Mouse (Mus musculus): ENCODE measurements around the gene Supt20.

Supt20 gene

DNA sequence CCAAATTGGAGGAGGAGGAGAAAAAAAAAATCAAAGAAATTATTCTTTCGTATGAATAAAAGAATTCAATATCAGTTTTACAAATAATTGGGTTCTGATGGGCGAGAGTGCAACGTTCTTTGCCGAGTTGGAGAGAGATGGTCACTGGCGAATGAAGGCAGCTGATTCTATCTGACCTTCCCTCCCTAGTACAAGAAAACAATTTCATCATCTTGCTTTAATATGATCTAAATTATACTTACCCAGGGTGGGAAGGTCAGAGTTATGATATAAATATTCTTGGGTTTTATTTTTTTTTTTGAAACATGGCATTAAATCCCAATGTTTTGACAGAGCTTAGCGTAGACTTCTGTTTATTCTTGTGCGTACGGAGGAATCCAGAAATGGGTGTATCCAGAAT lies 64.8 kb downstream of the Supt20 start:
- no peak for DNase-seq

- no peak for DNase-seq
These were observed 66.6 kb downstream of the Supt20 start for GRCm38 (mm10) chr3:54759211-54759610.

DNA sequence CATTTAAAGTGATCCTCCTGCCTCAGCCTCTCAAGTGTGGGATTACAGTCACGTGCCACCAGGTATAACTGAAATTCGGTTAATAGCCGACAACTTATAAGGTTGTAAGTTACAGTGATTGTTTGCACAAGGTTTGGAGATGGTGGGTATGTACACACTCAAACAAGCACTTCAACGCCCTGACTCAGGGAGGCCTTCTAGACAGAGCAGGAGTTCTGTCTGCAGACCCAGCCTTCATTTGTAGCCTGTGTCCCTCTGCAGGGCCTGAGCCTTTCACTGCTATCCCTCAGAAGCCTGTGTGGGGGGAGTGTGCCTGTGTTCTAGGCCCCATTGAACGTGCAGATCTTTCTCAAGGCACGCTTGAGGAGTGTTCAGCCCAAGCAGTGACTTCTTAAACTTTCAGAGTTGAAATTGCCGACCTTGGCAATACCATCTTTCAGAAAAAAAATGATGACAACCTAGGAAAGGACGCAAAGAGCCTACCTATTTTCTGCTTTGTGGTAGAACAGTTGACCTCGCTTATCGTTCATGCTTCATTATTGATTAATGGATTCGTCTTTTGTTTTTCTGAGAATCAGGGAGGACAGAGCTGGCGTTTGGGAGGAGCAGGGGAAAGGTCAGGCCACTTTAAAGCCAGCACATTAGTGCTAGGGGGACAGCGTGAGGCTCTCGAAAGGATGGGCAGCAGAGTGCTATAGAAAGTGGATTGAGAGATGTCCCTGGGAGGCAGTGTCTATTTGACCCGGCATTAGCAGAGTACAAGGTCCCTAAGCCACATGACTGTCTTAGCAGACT lies 67.9 kb downstream of the Supt20 start:
- DNase-seq: no peak

GRCm38 (mm10) chr3:54761258-54761657 lies 68.7 kb downstream of the Supt20 start:
- no peak for DNase-seq

DNA sequence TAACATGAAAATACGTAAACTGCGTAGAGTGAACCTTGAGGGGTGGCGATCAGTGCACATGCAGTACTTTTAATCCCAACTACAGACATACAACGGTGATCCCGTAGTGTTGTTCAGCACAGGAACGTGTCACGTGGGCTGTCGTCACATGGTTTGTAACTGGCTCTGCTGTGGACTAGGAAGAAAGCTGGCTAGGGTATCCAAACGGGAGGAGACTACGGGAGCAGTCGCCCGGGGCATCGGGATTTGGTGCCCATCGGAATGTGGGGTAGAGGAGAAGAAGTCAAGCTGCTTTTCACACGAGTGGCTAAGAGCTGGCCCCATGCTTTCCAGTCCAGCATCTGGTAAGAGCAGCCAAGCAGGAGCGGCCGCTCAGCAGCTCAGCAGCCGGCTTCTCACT lies 71.8 kb downstream of the Supt20 start:
- DNase-seq: peak; percentile 31 to 45

- DNase-seq: peak; percentile 20 to 24
These were observed 72.9 kb downstream of the Supt20 start for GRCm38 (mm10) chr3:54765521-54765920.

DNA sequence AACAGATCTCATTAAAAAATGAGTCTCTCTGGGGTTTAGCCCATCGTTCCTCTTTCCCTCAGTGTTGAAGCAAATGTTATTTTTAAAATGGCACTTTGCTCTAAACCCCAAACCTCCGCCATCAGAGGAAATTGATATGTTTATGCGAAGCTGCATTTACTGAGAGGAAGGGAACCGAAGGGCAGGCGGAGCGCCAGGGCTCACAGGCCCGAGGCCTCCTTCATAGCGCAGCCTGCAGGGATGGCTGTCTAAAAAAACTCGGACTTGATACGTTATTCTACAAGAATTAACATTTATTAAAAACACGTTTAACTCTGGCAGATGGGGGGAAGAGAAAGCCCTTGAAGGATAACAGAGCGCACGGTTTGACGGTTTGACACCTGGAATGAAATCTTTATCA lies 73.4 kb downstream of the Supt20 start:
- no peak for DNase-seq

DNA sequence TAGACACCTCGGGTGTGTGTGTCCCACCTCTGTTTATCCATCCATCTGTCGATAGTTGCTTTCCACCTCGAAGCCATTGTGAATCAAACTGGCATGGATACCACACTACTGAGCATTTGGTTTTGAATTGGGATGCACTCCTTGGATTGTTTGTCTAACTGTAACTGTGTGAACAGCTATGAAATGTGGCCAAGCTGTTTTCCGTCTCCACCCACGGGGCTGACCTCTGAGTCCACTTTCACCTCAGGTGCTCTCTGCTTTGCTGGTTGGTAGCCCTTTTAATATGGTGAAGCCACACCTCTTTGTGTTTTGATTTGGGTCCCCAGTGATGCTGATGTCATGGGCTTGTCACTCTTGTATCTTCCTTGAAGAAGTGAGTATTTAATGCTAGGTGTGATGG lies 74.2 kb downstream of the Supt20 start:
- no peak for DNase-seq

- DNase-seq: no peak
These were observed 76.0 kb downstream of the Supt20 start for GRCm38 (mm10) chr3:54768592-54768991.

- DNase-seq: no peak
These were observed 77.0 kb downstream of the Supt20 start for GRCm38 (mm10) chr3:54769349-54770275.

DNA sequence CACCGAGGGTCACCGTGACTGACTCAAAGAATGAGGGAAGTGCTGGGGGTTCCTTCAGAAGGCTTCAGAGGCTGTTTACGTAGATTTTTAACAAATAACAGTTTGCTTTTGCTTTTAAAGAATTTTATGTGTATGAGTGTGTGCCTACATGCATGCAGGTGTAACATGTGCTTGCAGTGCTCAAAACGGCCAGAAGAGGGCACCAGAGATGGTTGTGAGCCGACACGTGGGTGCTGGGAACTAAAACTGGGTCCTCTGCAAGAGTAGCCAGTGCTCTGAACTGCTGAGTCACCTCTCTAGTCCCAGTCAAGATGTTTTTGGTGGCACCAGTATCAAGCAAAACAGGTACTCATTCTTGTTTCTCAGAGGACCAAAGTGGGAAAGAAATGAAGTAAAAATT lies 81.0 kb downstream of the Supt20 start:
- no peak for DNase-seq

DNA sequence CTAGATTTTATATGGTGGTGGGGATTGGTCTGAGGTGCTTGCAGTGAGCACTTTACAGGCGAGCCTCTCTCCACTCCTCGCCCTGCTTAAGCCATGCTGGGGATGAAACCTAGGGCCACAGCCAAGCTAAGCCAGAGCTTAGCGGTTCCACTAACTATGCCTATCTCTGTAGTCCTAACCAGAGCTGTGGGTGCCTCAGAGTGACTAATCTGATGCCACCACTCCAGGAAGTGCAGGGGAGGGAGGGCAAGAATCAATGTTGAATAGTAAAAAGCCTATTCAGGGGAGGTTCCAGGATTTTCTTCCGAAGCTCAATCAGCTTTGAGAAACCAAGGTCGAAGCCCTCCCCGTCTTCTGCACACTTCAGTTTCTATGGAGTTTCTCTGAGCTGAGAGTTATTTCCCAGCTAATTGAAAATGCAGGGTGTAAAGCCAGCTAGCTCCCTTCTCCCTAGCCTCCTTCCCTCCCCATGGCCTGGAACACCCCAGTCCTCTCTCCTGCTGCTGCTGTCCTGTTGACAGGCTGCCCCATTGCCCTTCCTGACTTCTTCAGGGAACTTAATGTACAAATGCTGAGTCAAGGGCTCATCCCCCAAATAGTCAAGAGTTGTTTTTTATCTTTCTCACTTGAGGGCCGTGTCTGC lies 83.5 kb downstream of the Supt20 start:
- no peak for DNase-seq
